Mouse (Mus musculus) neural tube, postnatal 0 days (tissue): ENCODE results near the gene Klhl3. TPM values are rescaled to one million over a fixed set of nuclear protein-coding genes. Genes with fewer than 3 reads are reported as not detected.

Source experiments
- microRNA counts: library from miRNA; unstranded; fragments of <30 nt; microRNA quantifications from one replicate; lab custom pipeline; 2015
- microRNA-seq: library from miRNA; unstranded; fragments of <30 nt; microRNA quantifications from one replicate; pipeline ENCODE4, GENCODE M21; 2016
- polyA plus RNA-seq: library from polyadenylated mRNA; unstranded; fragments of >200 nt; fragmentation: Nextera tagmentation; extraction: Ambion mirVana; gene quantifications from 2 replicates; pipeline ENCODE4 v1.2.1, GENCODE M21; 2015

Klhl3 gene
- polyA plus RNA-seq, result 13.4 and 15.6 TPM in 2 replicates

DNA sequence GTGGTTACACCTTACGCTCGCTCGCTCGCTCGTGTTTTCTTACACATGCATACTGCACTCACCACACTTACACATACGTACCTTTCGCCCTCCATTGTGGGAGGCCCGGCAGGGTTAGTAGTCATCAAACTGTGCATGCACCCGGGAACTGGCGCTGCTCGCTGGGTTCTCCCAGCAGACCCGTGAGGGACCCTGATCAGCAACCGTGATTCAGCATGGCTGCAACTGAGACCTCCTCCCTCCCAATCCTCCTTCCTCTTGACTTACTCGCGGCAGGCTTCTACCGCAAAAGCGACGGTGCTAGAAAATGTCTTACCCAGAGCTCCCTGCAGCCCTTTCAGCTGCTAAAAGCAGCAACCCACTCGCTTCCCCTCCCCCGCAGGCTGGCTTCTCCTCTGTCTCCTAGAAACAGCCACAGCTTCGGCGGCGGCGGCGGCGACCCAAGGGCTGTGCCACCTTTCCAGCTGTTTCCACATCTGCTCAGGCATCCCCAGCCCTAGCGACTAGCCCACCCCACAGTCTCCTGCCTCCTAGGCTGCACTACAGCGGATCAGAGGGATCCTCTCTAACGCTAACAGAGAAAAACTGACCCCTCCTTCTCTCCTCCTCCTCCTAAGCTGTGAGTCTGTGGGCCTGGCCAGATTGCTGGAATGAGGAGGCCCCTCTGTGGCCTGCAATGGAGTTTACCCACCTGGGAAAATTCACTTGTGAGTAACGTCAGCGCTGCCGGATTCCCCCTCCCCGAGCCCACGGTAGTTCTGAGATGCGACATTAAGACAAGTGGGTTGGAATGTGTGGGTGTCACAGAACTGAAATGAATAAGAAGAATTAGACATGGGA lies at the start of gene Klhl3:
Klhl3 (minus strand) TSS at position 532 of the 840 bp plus-strand sequence.

DNA sequence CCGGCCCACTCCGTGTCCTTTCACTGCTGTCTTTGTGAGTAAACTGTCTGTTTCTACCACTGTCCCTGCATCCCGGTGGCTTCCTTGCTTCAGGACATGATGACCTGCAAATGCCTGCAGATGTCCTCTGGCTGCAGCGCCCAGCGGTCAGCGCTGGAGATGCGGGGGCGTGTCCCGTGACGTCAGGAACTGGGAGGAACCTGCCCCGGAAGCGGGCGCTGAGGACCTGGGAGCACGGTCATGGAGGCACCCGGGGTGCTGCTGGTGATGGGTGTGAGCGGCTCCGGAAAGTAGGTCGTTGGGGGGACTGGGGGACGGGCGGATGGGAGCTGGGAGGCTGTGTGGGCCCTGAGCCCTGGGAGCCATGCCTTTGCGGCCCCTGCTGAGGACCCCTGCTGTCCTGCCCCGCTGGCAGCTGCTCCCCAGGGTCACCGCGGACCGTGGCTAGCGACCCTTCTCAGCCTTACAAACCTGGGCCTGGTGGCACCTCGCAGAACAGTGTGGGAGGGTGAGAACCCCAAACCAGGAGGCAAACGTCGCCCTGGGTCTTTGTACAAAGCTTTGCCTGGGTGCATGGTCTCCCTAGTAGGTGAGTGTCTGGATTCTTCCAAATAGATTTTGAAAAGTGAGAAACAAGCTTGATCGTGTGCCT lies 44.2 kb upstream of the Klhl3 start, which contains the start of gene Idnk:
Idnk (plus strand) TSS at position 203 of the 652 bp plus-strand sequence.

GRCm38 (mm10) chr13:58128396-58128767 lies 15.0 kb upstream of the Klhl3 start, which contains the start of gene Hnrnpa0:
Hnrnpa0 (minus strand) TSS chr13:58128556.

MicroRNAs within 50 kb of the gene (microRNA counts, 519-probe panel; counts per million panel counts)
- 40.5 counts per million for microRNA mmu-miR-874 (lab: Ali Mortazavi, UCI)

Small RNA genes lying within 50 kb of the gene (microRNA-seq; reads per million reads assigned to microRNA genes)
- 385 reads per million, percentile 64 among the genes with 10 or more reads in this experiment for gene Mir874

Other genes with a start within 250 kb of the Klhl3 start
- 106 and 116 TPM in 2 replicates for gene Spock1, start 205.3 kb downstream of the Klhl3 start, polyA plus RNA-seq
- 46.2 and 51.9 TPM in 2 replicates for gene Hnrnpa0, start 15.0 kb upstream of the Klhl3 start, polyA plus RNA-seq
- gene Idnk, start 44.1 kb upstream of the Klhl3 start, polyA plus RNA-seq, result 57.1 and 63.7 TPM in 2 replicates
- gene Ubqln1, start 102.1 kb upstream of the Klhl3 start, polyA plus RNA-seq, result 112 and 115 TPM in 2 replicates
- 43.9 and 48.8 TPM in 2 replicates for gene Gkap1, start 162.1 kb upstream of the Klhl3 start, polyA plus RNA-seq
- 1.2 and 2.0 TPM in 2 replicates for gene Kif27, start 245.5 kb upstream of the Klhl3 start, polyA plus RNA-seq